Mouse (Mus musculus): ENCODE results near the gene Slc27a4. TPM values are rescaled to one million over a fixed set of nuclear protein-coding genes. Genes with fewer than 3 reads are reported as not detected.

The Slc27a4 gene
- polyA plus RNA-seq (2014; fragmentation: Nextera tagmentation; extraction: Ambion mirVana), result 9.0 and 11.6 TPM in 2 replicates

- 6% methylated on average over 25 of the region's 28 CpGs for WGBS
- H3K9ac ChIP-seq (ENCODE audit: low read length), result peak within 1 kb of the TSS; percentile 63
- H3K4me2 ChIP-seq (ENCODE audit: low read depth, severe bottlenecking), result peak within 1 kb of the TSS; percentile 88
- H3K4me3 ChIP-seq (ENCODE audit: low read depth, low read length), result peak within 1 kb of the TSS; percentile 81
- H3K4me1 ChIP-seq (ENCODE audit: control insufficient read depth, insufficient read depth, low read length), result 0 out of 2 replicates have a peak, but pooled peaks cover 4% of the 10 kb centered on the region
- H3K27me3 ChIP-seq (ENCODE audit: control insufficient read depth, insufficient read depth, low read length), result no peaks in the 10 kb centered on the region
- H3K36me3 ChIP-seq (ENCODE audit: control insufficient read depth, insufficient read depth, low read length), result no peaks in the 10 kb centered on the region
- ATAC-seq (ENCODE audit: insufficient number of reproducible peaks, low FRiP score, low TSS enrichment, low read depth) (peak; percentile 96), DNase-seq (ENCODE audit: low spot score) (peak; percentile 98)
- no peak within 1 kb of the TSS for H3K27ac ChIP-seq (replicated peaks; ENCODE audit: low read depth, low read length)
- H3K9me3 ChIP-seq (ENCODE audit: control insufficient read depth, low read length), result no peaks in the 10 kb centered on the region
Observed at GRCm38 (mm10) chr2:29802075-29802826, at the start of gene Slc27a4. Gene Slc27a4 (plus strand): TSS chr2:29802634.

GRCm38 (mm10) chr2:29755693-29756092 lies 46.7 kb upstream of the Slc27a4 start:
- DNase-seq (ENCODE audit: low spot score), result no peak
- H3K27me3 ChIP-seq (ENCODE audit: control insufficient read depth, insufficient read depth, low read length), result peaks cover 24% of the 10 kb centered on the region
- no peaks in the 10 kb centered on the region for H3K9me3 ChIP-seq (ENCODE audit: control insufficient read depth, low read length)

GRCm38 (mm10) chr2:29764831-29765230 lies 37.6 kb upstream of the Slc27a4 start:
- H3K27me3 ChIP-seq (ENCODE audit: control insufficient read depth, insufficient read depth, low read length), result no peaks in the 10 kb centered on the region
- DNase-seq (ENCODE audit: low spot score) (peak; percentile 81), ATAC-seq (ENCODE audit: insufficient number of reproducible peaks, low FRiP score, low TSS enrichment, low read depth) (no peak)
- H3K9ac ChIP-seq (ENCODE audit: low read length), result no peak overlapping the region
- H3K4me2 ChIP-seq (ENCODE audit: low read depth, severe bottlenecking), result no peak overlapping the region
- H3K9me3 ChIP-seq (ENCODE audit: control insufficient read depth, low read length), result no peaks in the 10 kb centered on the region
- WGBS, result 0% methylated on average over 1 of the region's 1 CpGs
- no peaks in the 10 kb centered on the region for H3K4me1 ChIP-seq (ENCODE audit: control insufficient read depth, insufficient read depth, low read length)
- H3K36me3 ChIP-seq (ENCODE audit: control insufficient read depth, insufficient read depth, low read length), result no peaks in the 10 kb centered on the region
- H3K27ac ChIP-seq (replicated peaks; ENCODE audit: low read depth, low read length), result no peak overlapping the region
- H3K4me3 ChIP-seq (ENCODE audit: low read depth, low read length), result no peak overlapping the region

More at GRCm38 (mm10) chr2:29755693-29756092, 46.7 kb upstream of the Slc27a4 start:
- Histone ChIP-seq H3K4me2 (ENCODE audit: low read depth, severe bottlenecking) (no peak overlapping the region), H3K36me3 (ENCODE audit: control insufficient read depth, insufficient read depth, low read length) (no peaks in the 10 kb centered on the region), H3K4me1 (ENCODE audit: control insufficient read depth, insufficient read depth, low read length) (0 out of 2 replicates have a peak, but pooled peaks cover 4% of the 10 kb centered on the region), H3K9ac (ENCODE audit: low read length) (no peak overlapping the region), H3K27ac (replicated peaks; ENCODE audit: low read depth, low read length) (no peak overlapping the region), H3K4me3 (ENCODE audit: low read depth, low read length) (no peak overlapping the region)
- no peak for ATAC-seq (ENCODE audit: insufficient number of reproducible peaks, low FRiP score, low TSS enrichment, low read depth)

- no peak overlapping the region for H3K27ac ChIP-seq (replicated peaks; ENCODE audit: low read depth, low read length)
- 63% methylated on average over 11 of the region's 11 CpGs for WGBS
- H3K36me3 ChIP-seq (ENCODE audit: control insufficient read depth, insufficient read depth, low read length), result no peaks in the 10 kb centered on the region; the same call in 1 of the 2 replicates
- H3K4me3 ChIP-seq (ENCODE audit: low read depth, low read length), result no peak overlapping the region
- H3K9me3 ChIP-seq (ENCODE audit: control insufficient read depth, low read length), result no peaks in the 10 kb centered on the region
- DNase-seq (ENCODE audit: low spot score), result no peak
- ATAC-seq (ENCODE audit: insufficient number of reproducible peaks, low FRiP score, low TSS enrichment, low read depth), result no peak
- no peaks in the 10 kb centered on the region for H3K4me1 ChIP-seq (ENCODE audit: control insufficient read depth, insufficient read depth, low read length)
- no peak overlapping the region for H3K4me2 ChIP-seq (ENCODE audit: low read depth, severe bottlenecking)
- H3K9ac ChIP-seq (ENCODE audit: low read length), result no peak overlapping the region
- no peaks in the 10 kb centered on the region for H3K27me3 ChIP-seq (ENCODE audit: control insufficient read depth, insufficient read depth, low read length)
Observed at GRCm38 (mm10) chr2:29767976-29768709, 34.3 kb upstream of the Slc27a4 start.

- 63% methylated on average over 9 of the region's 9 CpGs for WGBS
- ATAC-seq (ENCODE audit: insufficient number of reproducible peaks, low FRiP score, low TSS enrichment, low read depth), result no peak
Observed at GRCm38 (mm10) chr2:29768901-29769300, 33.5 kb upstream of the Slc27a4 start.

GRCm38 (mm10) chr2:29770162-29770561 lies 32.3 kb upstream of the Slc27a4 start:
- ATAC-seq (ENCODE audit: insufficient number of reproducible peaks, low FRiP score, low TSS enrichment, low read depth) (no peak), DNase-seq (ENCODE audit: low spot score) (no peak)
- Histone ChIP-seq H3K9me3 (ENCODE audit: control insufficient read depth, low read length) (no peaks in the 10 kb centered on the region), H3K27ac (replicated peaks; ENCODE audit: low read depth, low read length) (no peak overlapping the region), H3K4me3 (ENCODE audit: low read depth, low read length) (no peak overlapping the region), H3K9ac (ENCODE audit: low read length) (no peak overlapping the region), H3K4me2 (ENCODE audit: low read depth, severe bottlenecking) (no peak overlapping the region), H3K4me1 (ENCODE audit: control insufficient read depth, insufficient read depth, low read length) (no peaks in the 10 kb centered on the region), H3K36me3 (ENCODE audit: control insufficient read depth, insufficient read depth, low read length) (no peaks in the 10 kb centered on the region; the same call in 1 of the 2 replicates), H3K27me3 (ENCODE audit: control insufficient read depth, insufficient read depth, low read length) (no peaks in the 10 kb centered on the region)

More at GRCm38 (mm10) chr2:29768901-29769300, 33.5 kb upstream of the Slc27a4 start:
- Histone ChIP-seq H3K36me3 (ENCODE audit: control insufficient read depth, insufficient read depth, low read length) (no peaks in the 10 kb centered on the region; the same call in 1 of the 2 replicates), H3K9ac (ENCODE audit: low read length) (no peak overlapping the region), H3K27ac (replicated peaks; ENCODE audit: low read depth, low read length) (no peak overlapping the region), H3K27me3 (ENCODE audit: control insufficient read depth, insufficient read depth, low read length) (no peaks in the 10 kb centered on the region), H3K9me3 (ENCODE audit: control insufficient read depth, low read length) (no peaks in the 10 kb centered on the region), H3K4me3 (ENCODE audit: low read depth, low read length) (no peak overlapping the region), H3K4me1 (ENCODE audit: control insufficient read depth, insufficient read depth, low read length) (no peaks in the 10 kb centered on the region), H3K4me2 (ENCODE audit: low read depth, severe bottlenecking) (no peak overlapping the region)
- DNase-seq (ENCODE audit: low spot score), result no peak

GRCm38 (mm10) chr2:29771611-29772461 lies 30.6 kb upstream of the Slc27a4 start:
- Histone ChIP-seq H3K4me3 (ENCODE audit: low read depth, low read length) (no peak overlapping the region), H3K4me1 (ENCODE audit: control insufficient read depth, insufficient read depth, low read length) (no peaks in the 10 kb centered on the region), H3K9ac (ENCODE audit: low read length) (no peak overlapping the region), H3K4me2 (ENCODE audit: low read depth, severe bottlenecking) (no peak overlapping the region), H3K36me3 (ENCODE audit: control insufficient read depth, insufficient read depth, low read length) (no peaks in the 10 kb centered on the region; the same call in 1 of the 2 replicates), H3K9me3 (ENCODE audit: control insufficient read depth, low read length) (no peaks in the 10 kb centered on the region), H3K27me3 (ENCODE audit: control insufficient read depth, insufficient read depth, low read length) (no peaks in the 10 kb centered on the region), H3K27ac (replicated peaks; ENCODE audit: low read depth, low read length) (no peak overlapping the region)
- 86% methylated on average over 8 of the region's 8 CpGs for WGBS
- DNase-seq (ENCODE audit: low spot score), result no peak
- ATAC-seq (ENCODE audit: insufficient number of reproducible peaks, low FRiP score, low TSS enrichment, low read depth), result no peak

- Histone ChIP-seq H3K4me3 (ENCODE audit: low read depth, low read length) (no peak overlapping the region), H3K27ac (replicated peaks; ENCODE audit: low read depth, low read length) (no peak overlapping the region), H3K4me1 (ENCODE audit: control insufficient read depth, insufficient read depth, low read length) (no peaks in the 10 kb centered on the region), H3K27me3 (ENCODE audit: control insufficient read depth, insufficient read depth, low read length) (no peaks in the 10 kb centered on the region), H3K36me3 (ENCODE audit: control insufficient read depth, insufficient read depth, low read length) (peaks cover 12% of the 10 kb centered on the region; the same call in 1 of the 2 replicates), H3K4me2 (ENCODE audit: low read depth, severe bottlenecking) (no peak overlapping the region), H3K9me3 (ENCODE audit: control insufficient read depth, low read length) (no peaks in the 10 kb centered on the region), H3K9ac (ENCODE audit: low read length) (no peak overlapping the region)
- WGBS, result 90% methylated on average over 4 of the region's 4 CpGs
- DNase-seq (ENCODE audit: low spot score), result no peak
- ATAC-seq (ENCODE audit: insufficient number of reproducible peaks, low FRiP score, low TSS enrichment, low read depth), result no peak
Observed at GRCm38 (mm10) chr2:29773323-29773722, 29.1 kb upstream of the Slc27a4 start.
